Mouse (Mus musculus) heart, adult 2 months (tissue): Measurements from ENCODE around the gene Zfp467.

Source experiments
- CTCF ChIP-seq: fragments of 200-600 bp; IDR thresholded peaks from 2 replicates; pipeline ENCODE4 v1.8.1; 2022; ENCODE audit warnings: antibody characterized with exemption, mild to moderate bottlenecking, moderate library complexity
- EP300 ChIP-seq: fragments of 200-500 bp; IDR thresholded peaks from 2 replicates; pipeline ENCODE4 v1.6.1; 2011; ENCODE audit warnings: low read depth, low read length, control low read depth; ENCODE audit not compliant: insufficient read depth
- POLR2A ChIP-seq: fragments of 200-500 bp; IDR thresholded peaks from 2 replicates; pipeline ENCODE4 v1.6.1; 2011; ENCODE audit warnings: mild to moderate bottlenecking, low read depth, low read length, control low read depth; ENCODE audit not compliant: insufficient read depth

GRCm38 (mm10) chr6:48452771-48453170 lies 7.1 kb upstream of the Zfp467 start:
- TF ChIP-seq CTCF (no peak), EP300 (no peak), POLR2A (no peak)
